Mouse (Mus musculus) brain, embryonic 18.5 days (tissue): ENCODE measurements at regions not wholly inside any gene's neighbourhood (a gene's known extent, or its start where the extent isn't known, plus 50 kb on each side); places are given as distances from the start of the nearest gene placed in this dataset.

Experiments used
- DNase-seq: peaks from one replicate; pipeline ENCODE4 v3.0.0-alpha.2; 2012; ENCODE audit warnings: low read depth, low spot score

DNA sequence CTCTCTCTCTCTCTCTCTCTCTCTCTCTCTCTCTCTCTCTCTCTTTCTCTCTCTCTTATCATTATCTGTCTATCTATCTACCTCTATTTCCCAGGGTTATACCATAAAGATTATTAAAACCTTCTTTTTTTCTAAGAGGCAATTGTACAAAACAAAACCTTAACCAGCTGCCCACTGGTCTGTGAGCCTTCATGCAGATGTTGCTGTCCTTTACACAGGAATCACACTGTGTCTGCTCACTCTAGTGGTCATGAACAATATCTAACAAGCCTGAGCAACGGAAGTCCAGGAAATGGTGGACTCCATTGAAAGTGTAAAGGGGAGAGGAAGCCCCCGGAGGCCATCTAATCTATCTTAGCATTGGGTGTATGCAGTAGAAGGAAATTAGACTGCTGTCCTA, 156.9 kb upstream of the Sox11 start:
- no peak for DNase-seq

DNA sequence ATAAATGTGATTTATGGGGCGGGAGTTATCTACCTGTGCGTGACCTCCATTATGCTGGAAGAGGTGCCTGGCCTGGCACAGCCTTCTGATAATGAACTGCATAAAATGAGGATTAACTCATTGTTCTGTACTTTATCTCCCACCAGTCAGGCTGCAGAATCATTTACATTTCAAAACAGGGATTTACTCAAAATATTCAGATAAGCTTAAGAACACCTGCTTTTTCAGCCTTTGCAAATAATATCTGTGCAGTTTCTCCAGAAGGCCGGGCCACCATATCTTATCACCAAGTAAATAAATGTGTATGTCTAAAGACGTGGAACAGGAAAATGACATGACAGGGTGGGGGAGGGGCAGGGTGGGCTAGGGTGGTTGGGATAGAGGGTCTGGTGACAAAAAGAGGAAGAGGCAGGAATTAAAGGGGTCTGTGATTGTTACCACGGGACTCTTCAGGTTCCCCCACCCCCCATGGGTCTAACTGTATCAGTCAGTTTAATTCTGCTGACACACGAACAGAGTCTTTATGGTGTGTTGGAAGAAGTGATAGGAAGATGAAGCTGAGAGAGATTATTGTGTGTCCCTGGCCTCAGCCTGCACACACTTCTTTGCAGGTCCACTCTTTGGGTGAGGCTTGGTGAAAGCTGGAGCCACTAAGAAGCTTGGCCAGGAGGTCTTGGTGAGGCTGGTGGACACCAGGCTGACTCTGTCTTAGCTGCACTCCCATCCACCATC, 154.6 kb upstream of the Sox11 start:
- DNase-seq = no peak

DNA sequence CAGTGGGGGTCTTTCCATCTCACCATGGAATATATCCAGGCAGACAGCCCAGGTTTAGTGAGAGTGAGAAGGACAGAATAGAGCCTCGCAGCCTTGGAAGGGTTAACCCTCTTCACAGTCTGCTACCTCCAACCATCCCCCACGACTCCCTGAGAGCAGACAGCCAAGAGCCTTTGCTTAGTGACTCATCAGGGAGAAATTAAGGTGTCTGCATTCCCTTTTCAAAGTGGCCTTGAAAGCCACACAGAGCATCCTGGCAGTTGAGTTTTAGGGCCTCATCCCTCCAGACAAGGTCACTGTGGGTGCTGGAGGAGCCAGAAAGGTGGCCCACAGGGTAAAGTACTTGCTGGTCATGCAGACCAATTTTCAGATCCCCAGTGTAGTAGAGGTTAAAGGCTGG, 149.9 kb upstream of the Sox11 start:
- DNase-seq = no peak

GRCm38 (mm10) chr12:27481230-27481629, 138.9 kb upstream of the Sox11 start:
- DNase-seq = no peak

DNA sequence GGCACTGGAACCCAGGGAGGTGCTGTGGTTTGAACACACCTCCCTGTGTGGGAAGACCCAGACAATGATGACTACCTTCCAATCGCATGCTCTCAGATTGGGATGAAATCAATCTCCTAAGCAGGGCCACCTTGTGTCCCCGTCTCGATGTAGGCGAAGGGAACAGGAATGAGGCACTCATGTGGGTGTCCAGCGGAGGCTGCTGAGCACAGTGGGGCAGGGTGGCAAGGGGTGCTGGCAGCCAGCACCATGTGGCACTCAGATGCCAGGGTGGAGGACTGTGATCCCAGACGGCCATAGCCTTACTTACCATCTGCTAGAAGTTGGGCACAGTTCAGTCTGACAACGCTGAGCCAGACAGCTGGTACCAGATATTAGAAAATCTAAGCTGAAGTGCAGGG, 137.2 kb upstream of the Sox11 start:
- DNase-seq = no peak

GRCm38 (mm10) chr12:27474631-27475030, 132.3 kb upstream of the Sox11 start:
- DNase-seq = peak; percentile 24

DNA sequence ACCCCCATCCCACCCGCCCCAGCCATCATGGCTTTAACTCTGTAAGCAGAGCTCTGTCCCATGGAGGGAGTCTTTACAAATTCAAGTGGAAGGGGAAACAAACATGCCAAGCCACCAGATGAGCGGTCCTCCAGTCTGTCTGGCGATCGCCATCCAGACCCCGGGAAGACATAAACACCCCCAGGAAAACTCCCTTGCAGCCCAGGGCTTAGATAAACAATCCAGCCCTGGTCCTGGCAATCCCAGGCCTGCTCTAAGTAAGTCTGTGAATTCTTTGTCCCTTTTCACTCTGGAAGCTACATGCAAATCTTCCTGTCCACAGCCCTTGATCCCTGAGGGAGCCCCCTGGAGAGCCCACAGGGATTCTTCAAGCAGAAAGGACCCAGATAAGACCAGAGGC, 129.2 kb upstream of the Sox11 start:
- no peak for DNase-seq

DNA sequence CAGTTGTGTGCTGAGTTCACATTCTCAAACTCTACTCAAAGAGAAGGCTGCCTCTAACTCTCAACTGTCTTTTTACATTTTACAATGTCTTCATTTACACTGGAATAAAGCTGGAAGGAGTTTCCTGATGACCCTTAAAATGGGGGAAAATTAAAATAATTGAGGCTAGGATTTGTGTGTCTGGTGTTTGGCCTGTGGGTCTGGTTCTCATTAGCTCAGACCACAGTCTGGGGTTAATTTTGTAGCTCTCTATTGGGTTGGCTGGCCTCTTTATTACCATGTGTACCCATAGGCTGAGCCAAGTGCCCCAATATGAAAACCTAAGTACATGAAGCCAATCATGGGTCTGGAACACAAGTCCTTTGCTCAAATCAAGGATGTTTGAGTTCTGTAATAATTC, 128.0 kb upstream of the Sox11 start:
- no peak for DNase-seq

DNA sequence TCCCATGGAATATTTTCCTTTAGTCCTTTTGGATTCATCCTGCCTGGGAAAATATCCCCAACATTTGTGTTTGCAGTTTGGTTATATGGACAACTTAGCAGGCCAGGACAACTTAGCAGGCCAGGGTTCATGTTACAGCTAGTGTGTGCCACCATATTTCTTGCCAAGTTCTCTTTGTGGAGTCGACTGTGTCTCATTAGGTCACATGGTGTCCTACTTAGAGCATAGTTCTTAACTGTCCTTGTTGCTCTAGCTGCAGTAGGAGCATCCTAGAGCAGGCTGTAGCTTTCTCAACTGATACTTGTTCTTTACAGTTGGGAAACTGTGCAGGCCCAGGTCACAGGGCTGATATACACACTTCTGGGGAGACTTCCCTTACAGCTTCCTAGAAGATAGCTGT, 126.4 kb upstream of the Sox11 start:
- DNase-seq = no peak

- no peak for DNase-seq
Observed at GRCm38 (mm10) chr12:27468141-27468540, 125.8 kb upstream of the Sox11 start.

DNA sequence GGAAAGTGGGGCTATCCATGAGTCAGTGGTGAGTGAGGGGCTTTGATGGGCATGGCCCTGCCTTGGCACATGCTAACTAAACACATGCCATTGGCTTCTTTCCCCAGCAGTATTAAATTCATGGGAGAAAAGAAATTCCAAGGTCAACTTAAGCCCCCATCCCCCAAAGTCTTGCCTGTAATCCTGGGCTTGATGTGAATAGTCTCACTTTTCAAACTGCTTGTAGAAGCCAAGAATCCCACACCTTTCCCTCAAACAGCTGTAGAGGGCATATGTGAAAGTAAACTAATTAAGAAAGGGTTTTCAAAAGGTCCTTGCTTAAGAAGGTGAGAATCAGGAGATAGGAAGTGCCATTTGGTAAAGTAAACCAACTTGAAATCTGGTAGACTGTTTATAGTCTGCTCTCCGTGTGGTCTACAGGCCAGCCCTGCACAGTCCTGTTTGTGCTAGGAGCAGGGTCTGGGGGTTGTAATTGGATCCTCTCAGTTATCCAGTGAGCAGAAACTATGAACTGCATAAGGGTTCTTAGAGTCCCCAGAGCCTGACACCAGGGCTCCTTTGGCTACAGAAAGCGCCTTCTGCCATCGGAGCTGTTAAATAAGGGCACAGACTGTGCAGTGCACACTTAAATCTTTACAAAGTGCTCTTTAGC, 123.3 kb upstream of the Sox11 start:
- no peak for DNase-seq

- no peak for DNase-seq
Observed at GRCm38 (mm10) chr12:27458674-27459073, 116.3 kb upstream of the Sox11 start.

- DNase-seq = peak; percentile 22
Observed at GRCm38 (mm10) chr12:27437661-27438345, 95.4 kb upstream of the Sox11 start.

- no peak for DNase-seq
Observed at GRCm38 (mm10) chr12:27431338-27431737, 89.0 kb upstream of the Sox11 start.

DNA sequence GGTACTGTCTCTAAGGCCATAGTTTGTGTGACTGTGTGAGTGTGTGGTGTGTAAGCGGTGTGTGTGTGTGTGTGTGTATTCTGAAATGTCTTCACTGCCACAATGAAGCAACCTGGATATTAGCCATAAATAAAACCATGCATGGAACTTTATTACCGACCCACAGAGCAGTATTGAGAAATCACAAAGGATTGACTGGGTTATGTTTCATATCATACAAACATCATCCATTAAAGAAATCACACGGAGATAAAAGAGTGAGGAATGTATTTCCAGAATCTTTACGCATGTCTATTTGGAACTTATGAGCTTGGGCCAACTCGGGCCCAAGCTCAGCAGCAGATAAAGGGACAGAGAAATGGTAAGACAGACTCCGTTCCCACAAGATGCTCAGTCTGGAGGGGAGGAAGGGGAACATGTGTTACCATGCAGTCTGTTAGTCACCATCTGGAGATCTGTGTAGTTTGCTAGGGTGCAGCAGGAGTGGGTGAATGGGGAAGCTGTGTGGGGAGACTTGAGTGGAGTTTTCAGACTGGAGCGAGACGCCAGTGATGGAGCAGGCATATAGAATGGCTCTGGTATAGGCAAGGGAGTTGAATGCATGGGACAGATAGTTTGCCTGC, 75.1 kb upstream of the Sox11 start:
- peak; percentile 59 for DNase-seq

GRCm38 (mm10) chr12:27410555-27410954, 68.2 kb upstream of the Sox11 start:
- no peak for DNase-seq

DNA sequence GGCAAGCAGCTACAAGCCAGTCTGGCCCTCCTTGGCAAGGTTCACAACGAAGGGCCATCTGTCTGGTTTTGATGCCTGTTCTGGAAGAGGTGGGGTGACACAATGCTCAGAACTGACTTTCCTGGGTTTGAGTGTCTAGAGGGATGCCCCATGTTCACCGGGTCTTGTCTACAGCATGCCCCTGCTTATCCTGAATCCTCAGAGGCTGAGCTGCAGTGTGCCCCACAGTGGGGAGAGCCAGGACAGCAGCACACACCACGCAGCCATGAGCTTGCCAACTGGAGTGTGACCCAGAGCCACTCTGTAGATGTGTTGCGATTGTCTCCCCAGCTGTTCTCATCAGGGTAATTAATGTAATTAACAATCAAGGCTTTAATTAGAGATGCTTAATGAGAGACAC, 66.1 kb upstream of the Sox11 start:
- no peak for DNase-seq

DNA sequence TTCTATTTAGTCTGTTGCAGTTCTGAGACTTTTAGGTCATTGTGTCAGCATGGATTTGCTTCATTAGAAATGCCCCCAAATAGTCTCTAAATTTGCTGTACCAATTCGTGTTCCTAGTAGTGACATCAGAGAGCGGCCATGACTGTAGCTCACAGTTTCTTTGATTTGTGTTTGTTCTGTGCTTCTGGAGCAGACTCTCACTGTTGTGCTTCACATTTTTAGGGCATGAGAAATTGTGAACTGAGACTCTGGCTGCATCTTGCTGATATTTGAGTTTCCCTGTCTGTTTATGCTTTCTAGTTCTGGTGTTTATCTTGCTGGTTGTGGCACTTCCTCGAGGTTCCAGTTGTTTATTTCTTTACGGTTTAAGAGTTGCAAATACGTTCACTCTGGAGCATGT, 57.0 kb upstream of the Sox11 start:
- no peak for DNase-seq
